Mouse (Mus musculus) gastrocnemius, postnatal 4 days (tissue): Measurements from ENCODE around the gene Gm8082. TPM values are rescaled to one million over a fixed set of nuclear protein-coding genes. Genes with fewer than 3 reads are reported as not detected.
"Not testable (repeated sequence)": the region's sequence is repeated elsewhere in the genome, so short reads cannot be mapped to it uniquely, and the experiment has no call there.

ENCODE experiments used
- DNase-seq, 2 experiments: peaks; one replicate each; pipeline ENCODE4 v3.0.0; 2021 to 2022; ENCODE audit warnings: low spot score in 2 of 2, mixed read lengths in 2 of 2
- long read RNA-seq, 2 experiments: library from polyadenylated mRNA; stranded (forward); transcript quantifications; one replicate each; pipeline ENCODE4 v2.0.0; 2021
- total RNA-seq, 2 experiments: library from RNA; stranded (reverse); gene quantifications; 2 replicates each; pipeline ENCODE4 v1.2.3; 2021

Gene Gm8082
- total RNA-seq, result not detected
- long read RNA-seq, experiment 1, result 0 reads
- long read RNA-seq, experiment 2, result 0 reads

GRCm38 (mm10) chr14:42993524-42993923 lies at the start of gene Gm8082:
Gm8082 (minus strand) TSS chr14:42993624.
- DNase-seq, result not testable (repeated sequence)

- DNase-seq, result not testable (repeated sequence)
These were observed 22.1 kb upstream of the Gm8082 start, which contains the start of gene Gm10376 for GRCm38 (mm10) chr14:43015528-43015927. Gm10376 (minus strand) TSS chr14:43015628.

Other genes with a start within 250 kb of the Gm8082 start
- gene Gm3015, start 224.8 kb downstream of the Gm8082 start, total RNA-seq, result not detected
- not detected for gene Gm10377, start 195.6 kb downstream of the Gm8082 start, total RNA-seq
- gene Gm21977, start 140.1 kb downstream of the Gm8082 start, total RNA-seq, result not detected
- not detected for gene Gm10376, start 22.0 kb upstream of the Gm8082 start, total RNA-seq
- not detected for gene Gm8094, start 83.0 kb upstream of the Gm8082 start, total RNA-seq
- not detected for gene Gm8104, start 107.0 kb upstream of the Gm8082 start, total RNA-seq
- gene Gm7233, start 186.2 kb upstream of the Gm8082 start, total RNA-seq, result not detected
- gene Gm8122, start 241.7 kb upstream of the Gm8082 start, total RNA-seq, result not detected